Mouse (Mus musculus): ENCODE data around the gene Spx. TPM values are rescaled to one million over a fixed set of nuclear protein-coding genes. Genes with fewer than 3 reads are reported as not detected.
A peak's percentile ranks its signal among the peaks of the same experiment; 100 is the strongest.

The Spx gene
- polyA plus RNA-seq (2015; fragmentation: Nextera tagmentation; extraction: Ambion mirVana), result 0.17 and 0.29 TPM in 2 replicates

- no peak within 1 kb of the TSS for H3K4me3 ChIP-seq (replicated peaks)
- no peak for DNase-seq
- 60% methylated on average over 11 of the region's 11 CpGs for WGBS (ENCODE audit: insufficient replicate concordance)
- no peak within 1 kb of the TSS for H3K4me2 ChIP-seq
- ATAC-seq (ENCODE audit: low read depth), result no peak
- H3K9ac ChIP-seq, result no peak within 1 kb of the TSS
- peaks cover 36% of the 10 kb centered on the region for H3K27me3 ChIP-seq
- no peaks in the 10 kb centered on the region for H3K9me3 ChIP-seq (replicated peaks)
- H3K27ac ChIP-seq, result no peak within 1 kb of the TSS
- no peaks in the 10 kb centered on the region for H3K4me1 ChIP-seq (replicated peaks)
- H3K36me3 ChIP-seq, result no peaks in the 10 kb centered on the region
Observed at GRCm38 (mm10) chr6:142412906-142413491, at the start of gene Spx. TSS of gene Spx (plus strand) at chr6:142413441.

- Histone ChIP-seq H3K36me3 (peaks cover 88% of the 10 kb centered on the region), H3K27ac (no peak overlapping the region), H3K4me2 (no peak overlapping the region), H3K9ac (no peak overlapping the region), H3K4me1 (replicated peaks) (no peaks in the 10 kb centered on the region), H3K9me3 (replicated peaks) (no peaks in the 10 kb centered on the region), H3K27me3 (no peaks in the 10 kb centered on the region), H3K4me3 (replicated peaks) (no peak overlapping the region)
- no peak for DNase-seq
- WGBS (ENCODE audit: insufficient replicate concordance), result 81% methylated on average over 8 of the region's 8 CpGs
- ATAC-seq (ENCODE audit: low read depth), result no peak
Observed at GRCm38 (mm10) chr6:142365742-142366472, 47.3 kb upstream of the Spx start.

- ATAC-seq (ENCODE audit: low read depth) (no peak), DNase-seq (no peak)
- 87% methylated on average over 10 of the region's 10 CpGs for WGBS (ENCODE audit: insufficient replicate concordance)
- Histone ChIP-seq H3K36me3 (peaks cover 88% of the 10 kb centered on the region), H3K4me1 (replicated peaks) (no peaks in the 10 kb centered on the region), H3K27me3 (no peaks in the 10 kb centered on the region), H3K9me3 (replicated peaks) (no peaks in the 10 kb centered on the region), H3K9ac (no peak overlapping the region), H3K4me3 (replicated peaks) (no peak overlapping the region), H3K27ac (no peak overlapping the region), H3K4me2 (no peak overlapping the region)
Observed at GRCm38 (mm10) chr6:142366473-142367018, 46.7 kb upstream of the Spx start.

GRCm38 (mm10) chr6:142367565-142367964 lies 45.7 kb upstream of the Spx start:
- ATAC-seq (ENCODE audit: low read depth), result no peak
- Histone ChIP-seq H3K4me1 (replicated peaks) (no peaks in the 10 kb centered on the region), H3K4me3 (replicated peaks) (no peak overlapping the region), H3K9me3 (replicated peaks) (no peaks in the 10 kb centered on the region), H3K27me3 (no peaks in the 10 kb centered on the region), H3K36me3 (peaks cover 90% of the 10 kb centered on the region), H3K27ac (no peak overlapping the region), H3K9ac (no peak overlapping the region), H3K4me2 (no peak overlapping the region)
- WGBS (ENCODE audit: insufficient replicate concordance), result 78% methylated on average over 3 of the region's 3 CpGs
- DNase-seq, result no peak

GRCm38 (mm10) chr6:142369568-142369967 lies 43.7 kb upstream of the Spx start:
- DNase-seq (no peak), ATAC-seq (ENCODE audit: low read depth) (no peak)
- Histone ChIP-seq H3K27ac (no peak overlapping the region), H3K36me3 (peaks cover 90% of the 10 kb centered on the region), H3K9me3 (replicated peaks) (no peaks in the 10 kb centered on the region), H3K4me3 (replicated peaks) (no peak overlapping the region), H3K4me1 (replicated peaks) (no peaks in the 10 kb centered on the region), H3K4me2 (no peak overlapping the region), H3K9ac (no peak overlapping the region), H3K27me3 (no peaks in the 10 kb centered on the region)
- 74% methylated on average over 3 of the region's 3 CpGs for WGBS (ENCODE audit: insufficient replicate concordance)

- Histone ChIP-seq H3K9ac (no peak overlapping the region), H3K4me2 (no peak overlapping the region), H3K27ac (no peak overlapping the region), H3K9me3 (replicated peaks) (no peaks in the 10 kb centered on the region), H3K4me1 (replicated peaks) (no peaks in the 10 kb centered on the region), H3K4me3 (replicated peaks) (no peak overlapping the region), H3K36me3 (peaks cover 66% of the 10 kb centered on the region), H3K27me3 (no peaks in the 10 kb centered on the region)
- WGBS (ENCODE audit: insufficient replicate concordance), result 68% methylated on average over 1 of the region's 1 CpGs
- ATAC-seq (ENCODE audit: low read depth) (no peak), DNase-seq (no peak)
Observed at GRCm38 (mm10) chr6:142377081-142377480, 36.2 kb upstream of the Spx start.

- Histone ChIP-seq H3K9me3 (replicated peaks) (no peaks in the 10 kb centered on the region), H3K4me2 (no peak overlapping the region), H3K4me3 (replicated peaks) (no peak overlapping the region), H3K27ac (no peak overlapping the region), H3K4me1 (replicated peaks) (no peaks in the 10 kb centered on the region), H3K9ac (no peak overlapping the region), H3K27me3 (no peaks in the 10 kb centered on the region), H3K36me3 (peaks cover 51% of the 10 kb centered on the region)
- no peak for ATAC-seq (ENCODE audit: low read depth)
- no peak for DNase-seq
- 83% methylated on average over 8 of the region's 8 CpGs for WGBS (ENCODE audit: insufficient replicate concordance)
Observed at GRCm38 (mm10) chr6:142378576-142379330, 34.5 kb upstream of the Spx start.

GRCm38 (mm10) chr6:142379961-142380360 lies 33.3 kb upstream of the Spx start:
- Histone ChIP-seq H3K4me1 (replicated peaks) (no peaks in the 10 kb centered on the region), H3K27me3 (no peaks in the 10 kb centered on the region), H3K4me3 (replicated peaks) (no peak overlapping the region), H3K9ac (no peak overlapping the region), H3K27ac (no peak overlapping the region), H3K36me3 (peaks cover 39% of the 10 kb centered on the region), H3K9me3 (replicated peaks) (no peaks in the 10 kb centered on the region), H3K4me2 (no peak overlapping the region)
- DNase-seq (no peak), ATAC-seq (ENCODE audit: low read depth) (no peak)
- 78% methylated on average over 6 of the region's 6 CpGs for WGBS (ENCODE audit: insufficient replicate concordance)

- WGBS (ENCODE audit: insufficient replicate concordance), result 86% methylated on average over 7 of the region's 7 CpGs
- Histone ChIP-seq H3K4me2 (no peak overlapping the region), H3K9ac (no peak overlapping the region), H3K27ac (no peak overlapping the region), H3K4me3 (replicated peaks) (no peak overlapping the region), H3K9me3 (replicated peaks) (no peaks in the 10 kb centered on the region), H3K36me3 (peaks cover 23% of the 10 kb centered on the region), H3K27me3 (no peaks in the 10 kb centered on the region), H3K4me1 (replicated peaks) (peaks cover 8% of the 10 kb centered on the region)
- no peak for DNase-seq
- ATAC-seq (ENCODE audit: low read depth), result no peak
Observed at GRCm38 (mm10) chr6:142381615-142382014, 31.6 kb upstream of the Spx start.

- WGBS (ENCODE audit: insufficient replicate concordance), result 80% methylated on average over 9 of the region's 9 CpGs
- Histone ChIP-seq H3K4me1 (replicated peaks) (peaks cover 25% of the 10 kb centered on the region), H3K27me3 (no peaks in the 10 kb centered on the region), H3K36me3 (no peaks in the 10 kb centered on the region; the same call in none of the 2 replicates), H3K27ac (no peak overlapping the region), H3K9me3 (replicated peaks) (no peaks in the 10 kb centered on the region), H3K9ac (no peak overlapping the region), H3K4me3 (replicated peaks) (no peak overlapping the region), H3K4me2 (no peak overlapping the region)
- DNase-seq (no peak), ATAC-seq (ENCODE audit: low read depth) (no peak)
Observed at GRCm38 (mm10) chr6:142384521-142384920, 28.7 kb upstream of the Spx start.

GRCm38 (mm10) chr6:142386285-142387010 lies 26.8 kb upstream of the Spx start:
- Histone ChIP-seq H3K27me3 (no peaks in the 10 kb centered on the region), H3K4me2 (peak overlapping the region; percentile 78), H3K4me1 (replicated peaks) (peaks cover 37% of the 10 kb centered on the region), H3K9me3 (replicated peaks) (no peaks in the 10 kb centered on the region), H3K4me3 (replicated peaks) (peak overlapping the region; percentile 94), H3K27ac (peak overlapping the region; percentile 83), H3K9ac (peak overlapping the region; percentile 77), H3K36me3 (no peaks in the 10 kb centered on the region; the same call in none of the 2 replicates)
- 1% methylated on average over 31 of the region's 31 CpGs for WGBS (ENCODE audit: insufficient replicate concordance)
- ATAC-seq (ENCODE audit: low read depth), result peak; percentile 68
- peak; percentile 7 for DNase-seq

Data from liver, embryonic 13.5 days (tissue).